Mouse (Mus musculus) mature B cell (primary cell): ENCODE results near the gene Tnfrsf18.

Experiments used
- in situ Hi-C: fragments of 300-500 bp; cut with MboI; formaldehyde crosslinking; loops from 2 replicates; pipeline ENCODE4 v1.14.3; 2019

The Tnfrsf18 gene

DNA sequence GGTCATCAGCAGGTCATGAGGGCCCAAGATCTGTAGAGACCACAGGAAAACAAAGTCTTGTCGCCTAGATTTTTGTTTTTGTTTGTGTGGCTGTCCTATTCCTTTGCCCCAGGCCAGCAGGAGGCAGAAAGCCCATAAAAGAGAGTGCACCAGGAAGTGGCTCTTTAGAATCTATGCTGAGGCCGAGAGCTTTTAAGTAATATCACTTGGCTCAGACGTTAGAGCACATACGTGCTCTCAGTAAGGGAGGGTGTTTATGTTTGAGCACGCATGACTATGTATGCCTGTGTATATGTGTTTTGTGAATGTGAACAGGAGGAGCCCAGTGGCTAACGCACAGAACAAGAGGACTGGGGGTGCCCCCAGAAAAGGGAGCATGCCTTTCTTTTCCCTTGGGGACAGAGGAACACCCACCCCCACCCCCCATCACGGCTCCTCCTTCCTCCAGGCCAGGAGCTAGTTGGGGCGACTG lies 51.0 kb downstream of the Tnfrsf18 start:
- in situ Hi-C loops = no loop called here

DNA sequence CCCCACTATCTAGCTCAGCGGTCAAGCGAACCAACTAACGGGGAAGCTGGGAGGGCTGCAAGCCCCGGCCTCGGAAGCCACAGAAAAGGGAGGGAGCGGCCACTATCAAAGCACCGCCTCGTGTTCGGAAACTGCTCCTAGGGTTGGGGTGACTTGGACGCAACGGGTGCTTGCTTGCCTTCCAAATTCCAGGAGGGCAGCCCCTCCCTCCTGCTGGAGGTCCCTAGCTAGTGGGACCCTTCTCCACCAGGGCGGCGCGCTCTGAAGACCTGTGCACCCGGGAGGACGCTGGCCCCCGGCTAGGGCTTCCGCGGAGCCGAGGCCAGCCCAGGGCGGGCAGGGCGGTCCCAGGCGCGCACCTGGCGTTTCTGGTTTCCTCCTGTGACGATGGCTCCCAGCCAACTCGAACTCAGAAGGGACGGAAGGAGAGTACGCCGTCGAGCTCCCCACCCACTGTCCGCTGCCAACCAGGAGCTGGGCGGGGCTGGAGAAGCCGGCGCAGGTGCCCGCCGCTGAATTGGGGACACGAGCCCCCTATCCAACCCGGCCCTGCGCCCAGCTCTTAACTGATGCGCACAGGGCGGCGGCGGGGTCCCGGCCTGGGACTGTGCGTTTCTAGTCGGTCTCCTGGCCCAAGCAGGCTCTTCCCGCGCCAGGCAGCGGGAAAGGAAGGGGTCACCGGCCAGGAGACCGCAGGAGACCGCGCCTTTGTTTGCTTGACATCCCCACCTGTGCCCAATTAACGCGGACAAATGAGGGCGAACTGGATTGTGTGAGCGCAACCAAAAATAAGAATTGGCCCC lies 51.7 kb downstream of the Tnfrsf18 start:
- in situ Hi-C loops = no loop called here
